Comparison of ENCODE assay signal across 11 mouse cellular contexts in the genomic region with DNA sequence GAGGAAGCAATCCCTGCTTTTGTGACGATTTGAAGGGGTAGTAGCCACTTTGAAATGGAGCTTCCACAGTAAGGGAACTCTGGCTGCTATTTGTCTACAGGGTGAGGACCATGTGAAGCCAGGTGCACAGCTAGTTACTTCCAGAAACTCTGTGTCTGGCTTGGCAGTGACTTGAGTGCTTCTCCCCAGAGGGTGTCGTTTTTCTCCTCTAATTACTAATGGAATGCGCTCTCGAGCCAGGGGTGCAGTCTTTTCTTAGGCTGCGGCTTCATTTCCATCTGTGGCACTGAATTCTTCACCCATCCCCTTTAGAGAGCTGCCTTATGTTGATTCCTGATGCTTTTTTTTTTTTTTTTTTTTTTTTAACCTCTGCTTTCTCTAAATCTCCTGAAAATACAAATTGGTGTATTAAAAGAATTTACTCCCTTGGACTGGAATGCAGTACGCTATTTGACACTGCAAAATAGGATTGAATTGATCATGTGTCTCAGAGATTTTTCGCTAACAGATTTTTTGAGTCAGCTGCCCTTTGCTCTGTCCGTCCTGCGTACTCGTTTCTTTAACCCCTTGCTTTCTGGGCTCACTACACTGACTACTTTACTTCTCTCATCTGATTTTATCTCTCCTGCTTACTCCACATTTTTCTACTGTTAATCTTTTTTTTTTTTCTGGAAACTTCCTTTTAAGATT. TPM values are rescaled to one million over a fixed set of nuclear protein-coding genes. Genes with fewer than 3 reads are reported as not detected.
DNase-seq lines count a peak whose midpoint lies in the region; ATAC-seq lines count a peak whose summit lies in the region.
"Had no signal": no experiment of that assay in that cellular context is flagged by ENCODE, and none has a peak within 500 bp of the region (broad histone marks: within the 10 kb centered on the region; RNA-seq: fewer than 3 reads in every experiment).

No protein-coding gene starts in this region.

- H3K4me1 ChIP-seq in heart, embryonic 15.5 days (replicated peaks): peaks cover 8% of the 10 kb centered on the region
- H3K4me1 ChIP-seq in midbrain, embryonic 13.5 days (replicated peaks): peaks cover 20% of the 10 kb centered on the region

- no peaks in the 10 kb centered on the region for H3K36me3 ChIP-seq in heart, embryonic 15.5 days
- no peaks in the 10 kb centered on the region for H3K36me3 ChIP-seq in midbrain, embryonic 13.5 days

- H3K4me2 ChIP-seq in heart, embryonic 15.5 days: peak overlapping the region; percentile 39
- H3K4me2 ChIP-seq in midbrain, embryonic 13.5 days (replicated peaks): peak overlapping the region; percentile 16; the same call in 1 of the 2 replicates

- H3K4me3 ChIP-seq in heart, embryonic 15.5 days: no peak overlapping the region
- no peak overlapping the region for H3K4me3 ChIP-seq in midbrain, embryonic 13.5 days (replicated peaks)

- H3K9ac ChIP-seq in heart, embryonic 15.5 days: no peak overlapping the region
- 0 out of 2 replicates have a peak overlapping the region, but pooled peaks have one; percentile 10 for H3K9ac ChIP-seq in midbrain, embryonic 13.5 days (replicated peaks)

- no peak for DNase-seq in heart, postnatal 25 days (ENCODE audit: low spot score)
- peak; percentile 79 for DNase-seq in R1 (ENCODE audit: low read depth, low spot score)
- DNase-seq in gastrocnemius, adult 8-10 months (ENCODE audit: low spot score in 2 of 2): peak; percentile 14 to 33
- DNase-seq in MN1 (ENCODE audit: low spot score): no peak
- DNase-seq in right cerebral cortex, postnatal 10 days (ENCODE audit: low spot score in 2 of 2): no peak
- DNase-seq: kidney, postnatal 25 days; thymus, postnatal 36 days had no signal

- ATAC-seq in heart, embryonic 15.5 days (replicated peaks; ENCODE audit: insufficient number of reproducible peaks, insufficient read depth, low FRiP score, low read depth): no peak
- ATAC-seq in midbrain, embryonic 13.5 days: no peak
- no peak for ATAC-seq in cerebellum, adult (ENCODE audit: insufficient number of reproducible peaks, low FRiP score, low TSS enrichment)

- H3K27ac ChIP-seq in heart, embryonic 15.5 days: no peak overlapping the region
- H3K27ac ChIP-seq in midbrain, embryonic 13.5 days: no peak overlapping the region

- no peaks in the 10 kb centered on the region for H3K9me3 ChIP-seq in heart, embryonic 15.5 days (replicated peaks)
- no peaks in the 10 kb centered on the region for H3K9me3 ChIP-seq in midbrain, embryonic 13.5 days

- WGBS in heart, embryonic 15.5 days: 19% methylated on average over 10 of the region's 10 CpGs
- 5% methylated on average over 10 of the region's 10 CpGs for WGBS in midbrain, embryonic 13.5 days

- intact Hi-C loops in heart, postnatal 25 days (cut with DNase I): no loop called here

- no peaks in the 10 kb centered on the region for H3K27me3 ChIP-seq in heart, embryonic 15.5 days
- no peaks in the 10 kb centered on the region for H3K27me3 ChIP-seq in midbrain, embryonic 13.5 days

RNA-seq across cellular contexts. Expression of a gene that starts 57.0 kb away (rescaled TPM):
- 60.0 and 62.3 TPM in 2 replicates for polyA plus RNA-seq in heart, embryonic 15.5 days (2015; fragmentation: Nextera tagmentation; extraction: Ambion mirVana)
- total RNA-seq in heart, postnatal 25 days (2021): 100 to 1,000 TPM; 119 to 122 TPM
- total RNA-seq in gastrocnemius, adult 8-10 months (2022): 10 to 100 TPM; 69.0 to 96.9 (median 80.8) TPM
- polyA plus RNA-seq in midbrain, embryonic 13.5 days (2015; fragmentation: Nextera tagmentation; extraction: Ambion mirVana): 56.1 and 58.4 TPM in 2 replicates
- total RNA-seq: megakaryocyte-erythroid progenitor cell, adult 5-6 weeks had no signal

Comparison
In these comparisons a context has a peak if more than half of its experiments do, and no peak if none do; other contexts are left out.
1. DNase-seq: peak in R1 (single experiment) and gastrocnemius, adult 8-10 months (2 of 2); none in heart, postnatal 25 days (single experiment), MN1 (single experiment) and right cerebral cortex, postnatal 10 days (0 of 2).